Mouse (Mus musculus) lung, adult 10 weeks (tissue): ENCODE results near the gene Nr1h3. TPM values are rescaled to one million over a fixed set of nuclear protein-coding genes. Genes with fewer than 3 reads are reported as not detected.

ENCODE experiments used
- polyA plus RNA-seq: library from polyadenylated mRNA; stranded (reverse); fragments of 350-450 nt; fragmentation: Illumina TruSeq; extraction: RNeasy Lipid Tissue Mini Kit (QIAGEN cat#74804); gene quantifications from one replicate; pipeline ENCODE4 v1.2.3, GENCODE M21; 2014; ENCODE audit warnings: low read depth, low replicate concordance; ENCODE audit not compliant: insufficient read depth

The Nr1h3 gene
- polyA plus RNA-seq, result 51.4 TPM

GRCm38 (mm10) chr2:91202222-91202971 lies at the start of gene Nr1h3, which contains the start of gene Acp2:
Gene Nr1h3 (minus strand): TSS chr2:91202834.
Gene Acp2 (plus strand): TSS chr2:91202885.

GRCm38 (mm10) chr2:91236601-91237510 lies 34.2 kb upstream of the Nr1h3 start, which contains the start of gene Ddb2:
Gene Ddb2 (minus strand): TSS chr2:91236982.

DNA sequence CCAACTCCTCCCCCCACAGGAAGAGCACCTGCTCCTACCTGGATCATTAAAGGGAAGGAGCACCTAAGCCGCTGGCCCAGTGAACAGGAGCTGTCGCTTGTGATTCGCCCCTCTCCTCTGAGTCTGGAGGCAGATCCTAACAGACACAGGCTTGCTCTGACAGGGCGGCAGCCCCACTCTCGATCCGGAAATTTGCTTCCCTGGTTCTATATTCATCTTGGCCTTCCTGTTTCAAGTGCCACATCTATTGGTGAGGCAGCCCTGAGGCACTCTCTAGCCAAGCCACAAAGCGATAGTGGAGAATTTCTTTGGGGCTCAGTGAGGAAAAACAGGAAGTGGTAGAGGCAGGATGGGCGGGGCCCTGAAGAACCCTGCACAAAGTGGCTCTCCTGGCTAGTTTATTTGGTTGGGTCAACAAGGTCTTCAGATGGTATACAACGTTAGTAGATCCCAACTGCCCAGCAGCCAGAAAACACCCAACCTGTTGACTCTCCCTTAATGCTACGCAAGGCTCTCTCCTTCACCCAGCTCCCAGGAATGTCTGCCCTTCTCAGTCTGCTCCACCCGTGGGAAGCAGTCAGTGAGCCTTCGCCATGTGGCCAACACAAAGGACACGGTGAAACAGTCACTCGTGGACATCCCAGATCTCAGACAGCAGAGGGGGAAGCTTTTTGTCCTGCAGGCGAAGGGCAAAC lies 18.8 kb downstream of the Nr1h3 start, which contains the start of gene Madd:
Madd (minus strand) TSS at position 127 of the 695 bp plus-strand sequence.

Other genes with a start within 250 kb of the Nr1h3 start
- 1.7 TPM for gene Rapsn, start 167.2 kb downstream of the Nr1h3 start, polyA plus RNA-seq
- 141 TPM for gene Psmc3, start 148.8 kb downstream of the Nr1h3 start, polyA plus RNA-seq
- 22.6 TPM for gene Slc39a13, start 132.4 kb downstream of the Nr1h3 start, polyA plus RNA-seq
- 29.8 TPM for gene Spi1, start 120.4 kb downstream of the Nr1h3 start, polyA plus RNA-seq
- gene Mybpc3, start 84.7 kb downstream of the Nr1h3 start, polyA plus RNA-seq, result 3.7 TPM
- 15.5 TPM for gene Madd, start 19.0 kb downstream of the Nr1h3 start, polyA plus RNA-seq
- gene Acp2, start 51 bp upstream of the Nr1h3 start, polyA plus RNA-seq, result 13.0 TPM
- 9.9 TPM for gene Ddb2, start 34.1 kb upstream of the Nr1h3 start, polyA plus RNA-seq
- 22.2 TPM for gene Pacsin3, start 53.1 kb upstream of the Nr1h3 start, polyA plus RNA-seq
- 38.3 TPM for gene Arfgap2, start 62.1 kb upstream of the Nr1h3 start, polyA plus RNA-seq
- gene 1110051M20Rik, start 241.9 kb upstream of the Nr1h3 start, polyA plus RNA-seq, result 26.7 TPM